Mouse (Mus musculus) thymus, postnatal 36 days (tissue): ENCODE results near the gene Parp3.
A peak's percentile ranks its signal among the peaks of the same experiment; 100 is the strongest.

Source experiments
- DNase-seq, 2 experiments: peaks; one replicate each; pipeline ENCODE4 v3.0.0; 2022; ENCODE audit warnings: mixed read lengths in 2 of 2

The Parp3 gene

DNA sequence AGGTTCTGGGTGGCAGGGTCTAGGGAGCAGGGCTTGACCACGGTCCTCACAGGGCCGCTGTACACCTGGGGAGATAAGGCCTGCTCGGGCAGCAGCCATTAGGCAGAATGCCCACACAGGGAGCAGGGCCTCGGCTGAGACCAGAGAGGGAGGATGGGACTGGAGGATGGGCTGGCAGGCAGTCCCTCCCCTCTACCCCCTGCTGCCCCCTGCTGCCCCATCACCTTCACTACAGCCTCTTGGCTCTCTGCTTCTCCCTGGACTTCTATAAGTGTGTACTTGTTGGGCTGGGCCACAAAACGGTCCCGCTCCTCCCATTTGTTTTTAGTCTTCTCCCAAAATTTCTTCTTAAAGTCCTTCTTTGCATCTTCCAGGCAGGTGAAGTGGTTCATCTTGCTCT, 2.3 kb downstream of the Parp3 start:
- DNase-seq: peak; percentile 68 to 70

DNA sequence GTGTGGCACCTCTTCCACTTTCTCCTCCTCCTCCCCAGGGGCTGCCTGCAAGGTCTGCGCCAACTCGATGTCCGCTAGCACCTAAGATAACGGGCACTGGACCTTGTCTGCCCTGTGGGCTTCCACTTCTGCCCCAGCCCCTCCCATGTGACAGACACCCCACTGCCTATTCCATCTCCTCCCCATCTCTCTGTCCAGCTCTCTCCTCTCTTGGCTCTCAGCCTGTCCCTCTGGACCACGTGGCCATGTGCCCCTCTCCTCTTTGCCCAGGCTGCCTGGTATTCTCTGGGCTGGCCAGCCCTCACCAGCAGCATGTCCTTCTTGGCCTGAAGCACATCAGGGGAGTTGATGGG, 3.0 kb downstream of the Parp3 start:
- DNase-seq: no peak

DNA sequence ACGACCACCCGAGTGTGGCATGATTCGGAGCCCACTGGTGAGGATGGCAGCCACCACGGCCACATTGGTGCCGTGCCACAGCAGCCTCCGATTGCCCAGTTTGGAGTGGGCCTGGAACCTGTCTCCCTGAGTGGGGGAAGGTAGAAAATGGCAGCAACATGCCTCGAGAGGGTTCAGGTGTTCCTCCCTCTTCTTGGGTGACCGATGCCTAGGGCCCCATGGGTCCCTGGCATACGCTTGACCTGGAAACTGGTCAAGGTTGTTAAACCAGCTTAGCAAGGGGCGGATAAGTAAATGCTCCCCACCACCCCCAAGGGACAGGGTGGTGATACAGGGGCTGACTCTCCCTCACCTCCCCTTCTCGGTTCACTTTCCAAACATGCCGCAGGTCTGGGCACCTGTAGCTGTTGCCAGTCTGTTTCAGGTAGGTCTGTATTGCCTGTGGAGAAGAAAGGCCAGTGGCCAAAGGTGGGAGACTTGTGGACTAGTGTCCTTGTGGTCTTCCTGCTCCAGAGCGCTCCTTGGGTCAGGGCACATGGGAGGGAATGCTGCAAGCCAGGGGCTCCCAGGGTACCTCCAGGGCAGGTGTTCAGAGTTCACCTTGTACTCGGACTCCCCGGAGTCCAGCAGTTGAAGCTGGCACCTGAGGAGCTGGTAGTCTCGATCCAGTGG, 3.5 kb downstream of the Parp3 start:
- DNase-seq: peak in 1 of 2 experiments; percentile 17

DNA sequence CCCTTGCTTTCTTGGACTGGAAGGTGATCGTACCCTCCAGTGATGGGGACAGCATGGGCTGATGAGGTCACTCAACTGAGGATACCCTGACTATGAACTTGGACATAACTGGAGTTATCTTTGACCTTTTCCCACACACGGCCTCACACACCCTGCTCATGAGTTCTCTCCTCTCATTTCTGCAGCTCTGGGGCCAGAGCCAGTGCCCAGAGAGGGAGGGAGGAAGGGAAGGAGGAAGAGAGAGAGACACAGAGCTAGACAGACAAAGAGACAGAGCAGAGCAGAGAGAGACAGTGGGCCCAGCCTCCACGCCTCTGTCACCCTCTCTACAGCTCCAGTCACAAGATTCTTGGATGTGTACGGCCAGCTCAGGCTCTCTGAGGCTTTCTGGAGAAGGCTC, 4.4 kb downstream of the Parp3 start:
- DNase-seq: no peak

DNA sequence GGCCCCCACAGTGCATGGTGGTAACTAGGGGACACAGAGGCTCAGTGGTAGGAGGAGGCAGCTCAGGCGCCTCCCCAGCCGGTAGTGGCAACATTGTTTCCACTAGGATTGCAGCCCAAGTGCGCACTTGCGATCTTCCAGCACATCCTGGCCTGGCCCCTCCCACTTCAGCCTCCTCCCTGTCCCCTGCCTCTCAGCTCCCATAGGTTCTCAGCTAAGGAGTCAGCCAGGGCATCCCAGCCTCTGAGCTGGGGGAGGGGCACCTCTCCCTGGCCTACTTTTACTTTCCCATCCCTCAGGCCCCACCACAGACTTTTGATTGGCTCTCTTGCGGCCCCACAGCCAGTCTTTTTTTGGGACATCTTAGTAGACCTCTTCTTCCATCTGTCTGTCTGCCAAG, 4.9 kb downstream of the Parp3 start:
- DNase-seq: no peak

DNA sequence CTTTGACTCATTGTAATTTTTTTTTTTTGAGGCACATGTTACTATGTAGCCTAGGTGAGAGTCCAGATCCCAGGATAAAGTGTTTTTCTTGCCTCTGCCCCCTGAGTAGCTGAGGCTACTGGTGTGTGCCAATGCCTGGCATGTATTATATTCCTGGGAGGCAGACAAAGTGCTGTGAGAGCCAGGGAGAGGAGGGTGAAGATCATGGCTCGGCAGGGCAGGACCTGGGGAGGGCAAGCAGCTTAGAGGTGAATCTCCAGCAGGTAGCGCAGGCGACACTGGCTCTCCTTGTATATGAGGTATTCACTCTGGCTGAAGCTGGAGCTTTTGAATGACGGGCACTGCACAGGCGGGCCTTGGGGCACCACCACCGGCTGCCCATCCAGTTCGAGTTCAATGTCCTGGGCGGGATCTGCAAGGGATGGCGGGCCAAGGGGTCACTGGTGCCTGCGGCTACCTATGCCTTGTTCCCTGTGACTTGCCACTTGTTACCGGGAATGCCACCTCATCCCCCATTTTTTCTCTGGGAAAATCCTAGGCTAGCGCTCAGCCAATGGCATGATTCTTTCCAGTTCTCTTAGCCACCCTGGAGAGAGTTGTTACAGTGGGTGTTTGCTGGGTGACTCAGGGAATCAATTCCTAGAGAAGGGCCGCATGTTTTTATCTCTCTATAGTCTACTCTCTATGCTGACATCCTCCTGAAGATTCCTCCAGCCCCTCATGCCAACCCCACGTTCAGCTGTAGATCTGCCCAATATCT, 5.6 kb downstream of the Parp3 start:
- DNase-seq: no peak

DNA sequence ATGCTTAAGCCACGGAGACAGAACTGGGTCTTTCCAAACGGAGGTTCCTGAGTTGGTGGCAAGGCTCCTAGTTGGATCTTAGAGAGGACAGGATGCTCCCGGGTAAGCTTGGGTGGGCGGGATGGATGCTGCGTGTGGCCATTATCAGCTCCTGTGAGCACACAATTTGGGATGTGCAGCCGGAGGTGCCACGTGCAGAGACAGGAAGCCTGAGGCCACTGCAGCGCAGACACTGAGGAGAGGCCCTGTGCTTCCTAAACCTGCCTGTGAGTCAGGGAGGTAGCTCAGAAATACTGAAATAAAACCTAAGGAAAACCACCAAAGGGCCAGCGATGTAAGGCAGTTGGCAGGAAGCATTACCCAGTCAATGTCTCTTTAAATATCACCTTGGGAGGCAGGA, 7.0 kb downstream of the Parp3 start:
- no peak for DNase-seq

DNA sequence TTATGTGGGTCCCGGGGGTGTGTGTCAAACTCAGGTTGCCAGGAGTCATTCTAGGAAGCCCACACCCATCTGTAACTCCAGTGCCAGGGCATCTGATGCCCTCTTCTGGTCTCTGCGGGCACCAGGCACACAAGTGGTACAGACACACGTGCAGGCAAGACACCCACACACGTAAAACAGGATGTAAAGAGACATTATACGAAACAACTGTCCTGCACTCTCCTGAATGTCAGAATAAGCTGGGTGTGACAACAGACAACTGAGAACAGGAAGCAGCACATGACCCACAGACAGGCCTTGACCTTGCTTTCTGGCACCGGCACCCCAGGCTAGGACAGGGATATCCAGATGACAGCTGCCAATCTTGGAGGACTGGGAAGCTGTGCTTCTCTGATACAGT, 7.4 kb downstream of the Parp3 start:
- no peak for DNase-seq

DNA sequence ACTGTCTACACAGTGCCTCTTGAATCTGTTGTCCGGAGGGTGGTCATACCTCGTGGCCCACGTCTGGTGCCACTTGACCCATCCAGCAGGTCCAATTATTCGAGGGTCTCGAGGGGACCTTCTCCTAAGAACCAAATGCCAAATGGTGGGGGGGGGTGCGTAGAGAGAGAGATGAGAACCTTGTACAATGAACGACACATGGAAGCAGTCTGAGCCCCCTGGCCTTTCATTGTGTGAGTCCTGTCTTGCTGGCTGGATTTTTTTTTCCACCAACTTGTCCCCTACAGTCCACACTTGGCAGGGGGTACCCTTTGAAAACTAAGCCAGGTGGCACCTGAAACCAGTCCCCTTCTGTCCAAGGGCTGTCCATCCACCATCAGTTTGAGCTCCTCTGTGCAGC, 9.0 kb downstream of the Parp3 start:
- no peak for DNase-seq

DNA sequence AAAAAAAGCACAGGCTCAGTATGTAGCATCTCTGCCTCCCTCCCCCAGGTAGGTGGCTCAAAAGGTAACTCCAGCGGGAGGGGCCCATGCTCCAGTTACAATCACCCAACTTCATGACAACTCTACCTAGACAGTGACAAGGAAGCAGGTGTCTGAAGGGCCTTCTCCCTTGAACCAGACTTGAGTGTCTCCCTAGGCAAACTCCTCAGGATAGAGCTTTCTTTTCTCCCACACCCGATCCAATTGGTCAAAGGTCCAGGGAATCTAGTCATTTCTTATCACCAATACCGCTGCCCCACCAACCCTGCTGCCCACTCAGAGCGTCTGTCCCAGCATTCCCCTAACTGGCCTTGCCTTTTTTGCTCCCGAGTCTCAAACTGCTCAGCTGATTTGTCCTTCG, 10.0 kb downstream of the Parp3 start:
- no peak for DNase-seq

DNA sequence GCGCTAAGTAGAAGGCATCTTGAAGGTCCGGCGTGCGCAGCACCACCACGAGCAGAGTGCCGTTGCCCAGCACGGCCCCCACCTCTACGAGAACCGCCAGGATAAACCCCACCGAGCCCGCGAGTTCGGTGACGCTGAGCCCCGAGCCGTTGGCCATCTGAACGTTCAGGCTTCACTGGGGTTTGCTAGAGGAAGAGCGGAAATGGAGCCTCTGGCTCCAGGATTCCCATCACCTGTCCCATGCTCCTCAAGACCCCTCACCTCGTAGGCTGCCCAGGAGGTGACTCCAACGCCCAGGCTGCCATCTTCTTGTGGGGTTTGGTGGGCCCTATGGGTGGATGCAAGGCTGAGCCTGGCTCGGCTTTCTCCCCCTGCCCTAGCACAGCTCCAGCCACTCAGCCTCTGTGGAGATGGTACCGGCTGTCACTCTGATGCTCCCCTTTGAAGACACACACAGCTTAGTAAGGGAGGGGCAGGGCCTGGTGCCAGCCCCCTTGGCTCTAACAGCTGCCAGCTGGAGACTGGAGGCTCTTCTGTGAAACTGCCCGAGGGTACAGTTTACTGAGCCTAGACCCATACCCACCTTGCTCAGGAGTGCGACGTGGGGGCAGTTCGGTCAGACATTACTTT, 11.1 kb downstream of the Parp3 start, which contains the start of gene Gpr62:
Gene Gpr62 (minus strand): TSS at position 368 of the 630 bp plus-strand sequence.
- no peak for DNase-seq

DNA sequence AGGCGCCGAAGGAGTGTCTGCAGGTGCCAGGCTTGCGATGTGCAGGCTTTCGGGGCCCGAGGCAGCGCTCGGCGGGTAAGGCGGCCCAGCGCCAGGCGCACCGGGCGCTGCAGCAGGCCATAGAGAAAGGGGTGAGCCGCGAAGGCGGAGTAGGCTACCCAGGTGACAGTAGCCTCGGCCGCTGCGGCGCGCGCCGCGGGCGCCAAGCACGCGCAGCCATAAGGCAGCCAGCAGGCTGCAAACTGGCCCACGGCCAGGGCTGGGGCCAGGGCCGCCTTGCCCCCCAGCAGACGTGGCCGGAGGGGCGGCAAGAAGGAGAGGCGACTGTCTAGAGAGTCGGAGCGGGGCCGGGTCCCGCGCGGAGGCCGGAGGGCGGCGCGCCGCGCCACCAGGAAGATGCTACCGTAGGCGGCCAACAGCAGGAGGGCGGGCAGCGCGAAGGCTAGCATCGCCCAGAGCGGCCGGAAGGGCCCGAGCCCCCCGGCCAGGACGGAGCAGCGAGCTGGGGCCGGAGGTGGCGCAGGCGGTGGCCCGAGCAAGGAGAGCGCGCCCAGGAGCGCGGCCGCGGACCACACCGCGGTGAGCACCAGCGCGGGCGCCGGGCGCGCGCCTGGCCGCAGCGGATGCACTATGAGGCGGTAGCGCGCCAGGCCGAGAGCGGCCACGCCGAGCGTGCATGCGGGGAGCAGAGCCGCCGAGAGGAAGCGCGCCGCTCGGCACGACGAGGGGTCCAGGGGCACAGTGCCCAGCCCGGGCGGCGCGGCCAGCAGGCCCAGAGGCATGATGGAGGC, 11.8 kb downstream of the Parp3 start:
- DNase-seq: peak in 1 of 2 experiments; percentile 26

DNA sequence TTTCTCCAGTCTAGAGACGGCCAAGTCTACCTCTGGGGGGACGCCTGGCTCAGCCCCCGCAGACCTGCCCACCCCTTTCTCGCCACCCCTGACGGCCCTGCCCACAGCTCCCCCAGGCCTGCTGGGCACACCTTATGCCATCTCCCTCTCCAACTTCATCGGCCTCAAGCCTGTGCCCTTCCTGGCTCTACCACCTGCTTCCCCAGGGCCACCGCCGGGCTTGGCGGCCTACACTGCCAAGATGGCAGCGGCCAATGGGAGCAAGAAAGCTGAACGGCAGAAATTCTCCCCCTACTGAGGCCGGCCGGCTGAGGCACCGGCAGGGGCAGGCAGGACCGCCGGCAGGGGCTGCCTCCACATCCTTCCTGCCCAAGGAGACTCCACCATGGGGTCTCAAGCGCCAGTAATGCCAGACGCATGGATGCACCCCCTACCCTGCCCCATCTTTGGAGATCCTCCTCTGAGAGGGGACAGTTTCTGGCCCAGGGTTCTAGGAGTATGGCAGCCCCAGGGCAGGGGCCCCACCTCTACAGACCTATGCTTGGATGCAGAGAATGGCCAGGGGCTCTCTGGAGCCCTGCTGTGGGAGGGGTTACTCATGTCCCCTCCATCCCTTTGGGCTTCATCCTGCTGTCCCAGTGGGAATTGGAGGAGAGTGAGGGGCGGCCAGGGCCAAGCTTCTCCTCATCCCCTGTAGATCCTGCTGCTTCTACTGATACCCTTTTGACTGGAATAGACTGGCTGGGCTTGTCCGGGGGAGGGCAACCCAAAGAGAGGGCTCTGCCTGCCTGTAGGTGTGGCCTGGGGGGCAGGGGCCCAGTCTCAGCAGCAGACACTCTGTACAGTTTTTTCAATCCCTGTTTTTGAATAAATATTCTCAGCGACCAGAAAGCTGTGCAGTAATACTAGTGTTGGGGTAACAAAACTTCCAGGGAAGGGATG, 13.4 kb downstream of the Parp3 start:
- no peak for DNase-seq

DNA sequence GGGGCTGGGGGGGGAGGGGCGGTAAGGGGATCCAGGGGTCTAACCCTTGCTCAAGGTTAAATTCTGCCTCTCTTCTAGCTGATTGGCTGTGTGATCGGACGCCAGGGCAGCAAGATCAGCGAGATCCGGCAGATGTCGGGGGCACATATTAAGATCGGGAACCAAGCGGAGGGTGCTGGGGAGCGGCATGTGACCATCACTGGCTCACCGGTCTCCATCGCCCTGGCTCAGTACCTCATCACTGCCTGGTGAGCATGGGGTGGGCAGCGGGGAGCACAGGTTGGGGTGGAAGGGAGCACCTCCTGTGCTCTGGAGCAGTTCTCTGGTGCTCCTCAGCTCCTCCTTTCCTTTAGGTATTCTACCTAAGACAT, 14.3 kb downstream of the Parp3 start:
- no peak for DNase-seq

DNA sequence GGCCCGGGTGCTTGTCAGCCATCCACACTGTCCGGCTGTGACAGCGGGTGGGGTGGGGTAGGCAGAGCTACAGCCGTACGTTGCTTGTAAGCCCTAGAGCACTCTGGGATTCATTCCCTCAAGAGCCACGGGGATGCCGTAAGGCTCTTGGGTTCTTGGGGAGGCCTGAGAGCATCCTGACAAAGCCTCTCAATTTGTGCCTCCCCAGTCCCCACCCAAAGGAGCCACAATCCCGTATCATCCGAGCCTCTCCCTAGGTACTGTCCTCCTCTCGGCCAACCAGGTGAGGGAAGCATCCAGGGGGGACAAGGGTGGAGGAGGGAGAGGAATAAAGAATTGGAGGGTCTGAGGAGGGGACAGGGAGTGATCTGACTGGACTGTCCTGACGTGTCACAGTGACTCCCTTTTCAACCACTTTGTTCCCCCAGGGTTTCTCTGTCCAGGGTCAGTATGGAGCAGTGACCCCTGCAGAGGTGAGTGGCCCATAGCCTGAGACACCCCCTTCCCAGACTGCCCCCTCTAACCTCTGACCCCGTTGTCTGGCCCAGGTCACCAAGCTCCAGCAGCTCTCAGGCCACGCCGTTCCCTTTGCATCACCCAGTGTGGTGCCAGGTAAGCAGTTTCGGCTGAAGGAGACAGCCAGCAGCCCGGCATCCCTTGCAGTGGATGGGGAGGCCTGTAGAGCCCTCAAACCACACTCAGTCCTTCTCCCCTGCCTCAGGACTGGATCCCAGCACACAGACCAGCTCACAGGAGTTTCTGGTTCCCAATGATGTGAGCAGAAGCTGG, 14.9 kb downstream of the Parp3 start:
- DNase-seq: no peak

DNA sequence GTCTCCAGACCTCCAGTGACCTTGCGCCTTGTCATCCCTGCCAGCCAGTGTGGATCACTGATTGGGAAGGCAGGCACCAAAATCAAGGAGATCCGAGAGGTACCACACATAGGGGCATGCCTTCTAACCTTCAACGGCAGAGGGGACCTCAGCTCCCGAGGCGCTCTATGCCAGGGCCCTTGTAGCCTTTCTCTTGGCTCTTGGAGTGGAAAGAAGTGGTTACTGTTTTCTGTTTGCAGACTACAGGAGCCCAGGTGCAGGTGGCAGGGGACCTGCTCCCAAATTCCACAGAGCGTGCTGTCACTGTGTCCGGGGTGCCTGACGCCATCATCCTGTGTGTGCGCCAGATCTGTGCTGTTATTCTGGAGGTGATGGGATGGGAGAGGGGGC, 15.7 kb downstream of the Parp3 start:
- no peak for DNase-seq

DNA sequence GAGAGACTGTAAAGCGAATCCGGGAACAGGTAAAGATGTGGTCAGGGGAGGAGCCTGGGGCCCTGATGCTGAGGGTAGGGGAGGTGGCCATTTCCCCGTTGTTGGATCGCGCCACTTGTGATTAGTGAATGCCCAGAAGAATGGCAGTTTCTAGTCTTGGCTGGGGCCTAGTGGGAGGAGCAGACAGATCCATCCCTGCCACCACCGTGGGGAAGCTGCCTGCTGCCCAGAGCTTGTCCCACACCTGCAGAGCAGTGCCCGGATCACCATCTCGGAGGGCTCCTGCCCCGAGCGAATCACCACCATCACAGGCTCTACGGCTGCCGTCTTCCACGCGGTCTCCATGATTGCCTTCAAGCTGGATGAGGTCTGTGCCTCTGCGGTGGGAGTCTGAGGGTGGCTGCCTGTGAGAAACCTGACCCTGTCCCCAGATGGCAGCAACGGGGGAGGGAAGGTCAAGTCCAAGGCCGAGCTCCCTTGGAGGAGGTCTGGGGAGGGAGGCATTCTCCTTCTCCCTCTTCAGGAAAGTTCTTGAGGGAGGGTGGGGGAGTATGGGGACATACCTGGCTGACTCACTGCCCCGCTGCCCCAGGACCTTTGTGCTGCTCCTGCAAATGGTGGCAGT, 16.2 kb downstream of the Parp3 start:
- DNase-seq: no peak

DNA sequence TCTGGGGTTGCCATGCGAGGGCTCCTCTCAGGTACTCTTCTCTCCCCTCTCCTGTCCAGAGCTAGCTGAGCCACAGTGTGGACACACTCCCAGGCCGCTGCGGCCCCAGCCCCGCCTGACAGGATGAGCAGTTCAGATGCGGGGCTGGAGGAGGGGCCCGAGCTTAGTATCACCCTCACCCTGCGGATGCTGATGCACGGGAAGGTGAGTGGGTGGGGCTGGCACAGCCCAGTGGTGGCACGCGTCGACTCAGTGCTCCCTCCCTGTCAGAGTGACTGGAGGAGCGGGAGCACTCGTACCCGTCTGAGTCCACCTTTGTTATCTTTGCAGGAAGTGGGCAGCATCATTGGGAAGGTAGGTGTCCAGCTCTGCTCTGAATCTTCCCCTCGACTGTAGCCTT, 16.8 kb downstream of the Parp3 start:
- DNase-seq: no peak

DNA sequence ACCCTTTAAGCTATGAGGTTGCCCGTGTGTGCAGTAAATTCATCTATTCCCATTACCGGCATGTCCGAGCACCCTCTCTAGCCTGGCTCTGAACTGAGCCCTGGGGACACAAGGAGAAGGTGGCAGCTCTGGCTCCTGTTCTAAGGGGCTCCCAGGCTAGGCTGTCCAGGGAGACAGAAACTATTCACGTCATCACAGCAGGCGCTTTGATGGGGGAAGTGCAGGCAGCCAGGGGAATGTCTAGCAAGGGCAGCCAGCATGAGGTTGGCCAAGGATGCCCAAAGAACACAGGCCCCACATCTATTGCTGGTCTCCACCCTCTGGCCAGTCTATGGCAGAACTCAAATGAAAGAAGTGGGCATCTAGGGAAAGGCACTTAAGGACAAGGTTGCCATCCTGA, 18.8 kb downstream of the Parp3 start:
- DNase-seq: no peak

DNA sequence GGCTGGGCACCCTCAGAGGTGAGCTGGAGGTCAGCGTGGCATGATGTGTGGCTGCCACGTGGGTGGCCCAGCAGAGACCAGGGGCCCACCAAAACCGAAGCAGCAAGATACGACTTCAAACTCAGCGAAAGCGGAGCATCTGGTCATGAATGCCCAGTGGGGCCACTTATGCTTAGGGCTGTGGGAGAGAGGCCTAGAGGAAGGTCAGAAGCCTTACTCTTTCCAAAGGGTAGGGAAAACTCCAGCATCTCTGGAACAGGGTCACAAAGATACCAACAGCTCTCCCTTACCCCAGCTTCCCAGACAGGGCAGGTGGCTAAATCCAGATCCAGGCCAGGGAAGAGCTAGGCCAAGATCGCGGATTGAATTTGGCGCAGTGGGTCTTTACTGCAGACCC, 19.6 kb downstream of the Parp3 start:
- no peak for DNase-seq
